Mouse (Mus musculus): ENCODE data around the gene Cped1.

Gene Cped1

GRCm38 (mm10) chr6:22000881-22001280 lies 15.2 kb downstream of the Cped1 start:
- DNase-seq = no peak

GRCm38 (mm10) chr6:22001284-22001916 lies 15.7 kb downstream of the Cped1 start:
- peak; percentile 69 for DNase-seq

GRCm38 (mm10) chr6:22002521-22003199 lies 16.9 kb downstream of the Cped1 start:
- peak; percentile 44 for DNase-seq

- DNase-seq = peak; percentile 72
These were observed 17.5 kb downstream of the Cped1 start for GRCm38 (mm10) chr6:22003200-22003587.

GRCm38 (mm10) chr6:22003959-22004543 lies 18.3 kb downstream of the Cped1 start:
- DNase-seq = no peak

DNA sequence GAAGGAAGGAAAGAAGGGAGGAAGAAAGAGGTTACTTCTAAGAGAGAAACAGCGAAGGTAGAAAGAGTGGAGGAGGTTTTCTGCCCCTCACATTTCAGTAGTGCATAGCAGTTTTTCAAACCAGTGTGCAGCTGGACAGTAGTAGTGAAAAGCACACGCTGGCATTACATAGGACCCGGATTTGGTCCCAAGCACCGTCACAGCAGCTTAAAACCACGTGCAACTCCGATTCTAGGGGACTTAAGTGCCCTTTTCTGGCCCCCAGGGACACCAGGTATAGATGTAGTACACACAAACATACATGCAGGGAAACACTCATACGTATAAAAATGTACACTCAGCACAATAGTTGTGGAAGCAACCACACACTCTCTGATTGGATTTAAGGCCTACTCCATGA lies 22.6 kb downstream of the Cped1 start:
- DNase-seq = no peak

DNA sequence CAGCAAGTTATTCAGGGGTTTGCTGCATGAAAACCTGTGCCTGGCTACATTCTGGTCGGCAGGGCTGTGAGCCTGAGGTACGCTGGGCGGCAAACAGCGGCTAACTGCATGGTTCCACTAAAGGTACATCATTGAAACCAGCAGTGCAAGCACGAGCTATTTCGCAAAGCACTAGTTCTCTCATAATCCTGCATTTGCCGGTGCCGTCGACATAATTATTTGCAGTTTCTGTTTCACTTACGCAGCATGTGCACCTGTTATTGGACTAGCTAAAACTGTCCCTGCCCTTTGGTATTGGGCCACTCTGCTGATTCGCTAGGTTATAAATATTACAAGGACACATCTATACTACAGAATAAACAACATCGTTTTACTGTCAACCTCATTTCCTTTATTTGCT lies 24.5 kb downstream of the Cped1 start:
- DNase-seq = no peak

DNA sequence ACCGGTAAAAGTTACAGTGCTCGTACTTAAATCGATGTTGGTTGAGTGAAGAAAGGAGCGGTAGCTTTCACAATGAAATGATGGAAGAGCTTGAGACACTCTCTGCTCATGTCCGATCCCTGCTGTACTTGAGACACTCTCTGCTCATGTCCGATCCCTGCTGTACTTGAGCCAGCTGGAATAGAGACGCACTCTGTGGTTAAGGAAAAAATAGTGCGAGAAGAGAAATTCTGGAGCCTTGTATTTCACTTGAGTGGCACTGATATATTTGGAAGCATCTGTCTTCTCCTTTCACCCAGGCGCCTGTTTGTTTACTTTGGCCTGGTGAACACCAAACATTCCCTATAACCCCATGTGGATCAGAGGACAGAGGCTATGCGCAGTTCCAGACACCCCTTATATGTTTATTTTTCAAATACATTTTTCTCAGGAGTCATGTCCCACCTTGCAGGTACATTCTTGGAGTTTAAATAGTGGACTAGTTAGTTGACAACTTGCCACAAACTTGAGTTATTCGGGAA lies 25.1 kb downstream of the Cped1 start:
- no peak for DNase-seq

DNA sequence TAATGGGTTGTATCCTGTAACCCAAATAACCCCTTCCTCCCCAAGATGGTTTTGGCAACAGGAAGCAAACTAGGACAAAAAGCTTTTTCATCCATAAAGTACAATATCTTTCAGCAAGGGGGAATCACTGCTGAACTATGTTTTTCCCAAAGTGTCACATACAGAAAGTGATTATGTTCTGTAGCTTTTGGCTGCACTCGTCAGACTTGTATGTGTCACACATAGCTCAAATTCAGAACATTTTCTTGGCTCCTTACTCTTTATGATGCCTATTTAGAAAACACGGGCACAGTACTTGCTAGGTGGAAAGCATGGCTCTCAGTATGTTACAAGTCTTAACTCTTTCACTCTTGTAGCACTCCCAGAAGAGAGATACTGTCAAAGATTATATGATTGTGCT lies 25.8 kb downstream of the Cped1 start:
- no peak for DNase-seq

DNA sequence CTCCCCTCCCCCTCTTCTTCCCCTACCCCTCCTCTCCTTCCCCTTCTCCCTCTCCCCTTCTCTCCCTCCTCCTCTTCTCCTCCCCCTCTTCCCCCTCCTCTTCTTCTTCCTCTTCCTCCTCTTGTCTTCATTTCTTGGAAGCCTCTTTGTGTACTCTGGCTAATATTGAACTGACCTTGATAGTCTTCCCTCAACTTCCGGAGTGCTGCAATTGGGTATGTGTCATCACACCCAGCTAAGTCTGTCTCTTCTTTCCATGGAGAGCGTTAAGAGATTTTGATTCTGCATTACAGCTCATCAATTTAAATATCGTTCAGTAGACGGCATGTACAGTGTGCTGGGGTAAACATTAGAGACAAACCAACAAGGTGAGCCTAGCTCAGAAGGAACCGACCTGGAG lies 26.4 kb downstream of the Cped1 start:
- DNase-seq = no peak

DNA sequence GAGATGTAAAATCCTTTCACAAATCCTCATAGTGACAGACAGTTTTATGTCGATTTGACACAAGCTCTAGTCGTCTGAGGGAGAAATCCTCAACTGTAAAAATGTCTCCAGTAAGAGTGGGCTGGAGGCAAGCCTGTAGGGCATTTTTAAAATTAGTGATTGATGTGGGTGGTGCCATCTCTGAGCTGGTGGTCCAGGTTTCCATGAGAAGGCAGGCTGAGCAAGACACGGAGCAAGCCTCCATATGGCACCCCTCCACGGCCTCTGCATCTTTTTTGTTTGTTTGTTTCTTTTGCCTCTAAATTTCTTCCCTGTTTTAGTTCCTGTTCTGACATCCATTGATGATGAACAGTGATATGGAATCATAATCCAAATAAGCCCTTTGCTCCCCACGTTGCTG lies 26.8 kb downstream of the Cped1 start:
- no peak for DNase-seq

DNA sequence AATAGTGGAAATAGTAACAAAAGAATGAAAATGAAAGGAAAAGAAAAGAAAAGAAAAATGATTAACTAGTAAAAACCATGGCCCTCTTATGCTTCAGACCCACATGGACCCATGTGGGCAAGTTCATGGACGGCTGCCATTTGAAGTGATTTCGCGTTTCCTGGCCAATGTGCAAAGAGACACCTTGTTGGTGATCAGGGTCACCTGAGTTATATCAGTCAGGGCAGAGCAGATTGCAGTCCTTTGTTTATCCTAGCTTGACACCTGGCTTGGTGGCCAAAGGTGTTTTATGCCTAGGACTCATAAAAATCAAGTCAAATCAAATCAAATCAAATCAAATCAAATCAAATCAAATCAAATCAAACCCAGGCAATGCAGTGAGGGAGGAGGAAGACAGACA lies 27.7 kb downstream of the Cped1 start:
- DNase-seq = no peak

DNA sequence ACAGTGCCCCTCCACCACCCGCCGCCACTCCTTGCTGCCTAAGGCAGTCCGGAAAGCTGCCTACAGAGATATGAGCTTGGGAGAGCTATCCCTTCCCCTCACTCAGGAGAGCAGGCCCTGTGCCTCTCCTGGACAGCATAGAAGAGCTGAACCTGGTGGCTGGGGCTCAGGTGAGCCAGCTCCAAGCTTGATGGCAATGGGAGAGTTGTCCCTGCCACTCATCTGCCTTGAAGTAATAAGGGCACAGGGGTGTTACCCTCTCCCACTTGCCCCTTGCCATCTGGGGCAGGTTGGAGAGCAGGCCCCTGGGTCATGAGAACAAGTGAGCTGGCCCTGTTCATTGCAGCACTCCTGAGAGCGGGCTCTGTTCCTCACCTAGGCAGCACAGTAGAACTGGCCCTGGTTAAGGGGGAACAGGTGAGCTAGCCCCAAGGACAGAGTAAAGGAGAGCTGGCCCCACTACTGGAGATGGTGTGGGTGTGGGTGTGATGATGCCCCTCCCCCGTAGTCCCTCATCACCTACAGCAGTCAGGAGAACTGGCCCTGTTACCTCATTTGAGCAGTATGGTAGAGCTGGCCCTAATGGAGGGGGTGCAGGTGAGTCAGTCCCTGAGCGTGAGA lies 28.7 kb downstream of the Cped1 start:
- DNase-seq = no peak

DNA sequence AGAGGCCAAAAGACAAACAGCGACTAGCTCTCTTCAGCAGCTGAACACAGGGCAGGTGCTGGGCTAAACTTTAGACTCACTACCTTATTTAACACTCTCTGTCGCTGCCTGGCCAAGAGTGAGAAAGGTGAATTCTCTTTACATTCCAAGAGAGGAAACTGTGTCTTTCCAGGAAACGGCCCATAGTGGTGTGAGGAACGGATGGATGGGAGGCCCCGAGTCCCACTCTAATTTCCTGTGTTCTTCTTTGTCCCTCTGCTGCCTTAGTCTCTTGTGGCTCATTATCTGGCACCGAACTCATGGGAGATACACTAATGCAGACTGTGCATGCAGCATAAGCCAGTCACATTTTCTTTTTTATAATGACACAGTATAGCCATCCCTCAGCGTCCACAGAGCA lies 31.9 kb downstream of the Cped1 start:
- DNase-seq = no peak

DNA sequence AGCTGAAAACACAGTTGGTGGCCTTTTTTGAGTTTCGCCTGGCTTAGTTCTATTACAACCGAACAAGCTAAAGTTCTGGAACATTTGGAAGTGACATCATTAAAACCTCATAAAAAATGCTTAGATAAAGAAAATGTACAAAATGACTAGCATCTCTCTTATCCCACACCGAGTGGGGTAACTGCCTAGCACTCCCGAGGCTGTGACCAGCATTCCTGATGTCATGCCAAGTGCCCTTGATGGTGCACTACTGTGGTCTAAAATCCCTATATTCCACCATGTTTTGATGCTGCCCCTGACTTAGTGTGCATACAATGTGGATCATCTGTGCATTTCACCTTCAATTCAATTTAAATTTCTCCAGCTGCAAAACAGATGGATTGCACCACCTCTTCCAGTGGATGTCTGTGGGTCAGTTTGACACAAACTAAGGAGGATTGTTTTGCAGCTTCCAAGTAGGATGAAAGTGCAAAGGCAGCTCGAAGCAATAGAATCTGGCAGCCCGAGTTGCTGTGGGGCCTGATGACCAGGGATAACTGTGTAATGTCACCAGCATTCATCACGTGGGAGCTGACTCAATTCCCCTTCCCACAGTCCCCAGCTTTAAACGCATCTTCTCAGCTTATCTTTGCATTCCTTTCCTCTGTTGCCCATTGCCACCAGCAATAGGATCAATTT lies 33.2 kb downstream of the Cped1 start:
- DNase-seq = no peak

DNA sequence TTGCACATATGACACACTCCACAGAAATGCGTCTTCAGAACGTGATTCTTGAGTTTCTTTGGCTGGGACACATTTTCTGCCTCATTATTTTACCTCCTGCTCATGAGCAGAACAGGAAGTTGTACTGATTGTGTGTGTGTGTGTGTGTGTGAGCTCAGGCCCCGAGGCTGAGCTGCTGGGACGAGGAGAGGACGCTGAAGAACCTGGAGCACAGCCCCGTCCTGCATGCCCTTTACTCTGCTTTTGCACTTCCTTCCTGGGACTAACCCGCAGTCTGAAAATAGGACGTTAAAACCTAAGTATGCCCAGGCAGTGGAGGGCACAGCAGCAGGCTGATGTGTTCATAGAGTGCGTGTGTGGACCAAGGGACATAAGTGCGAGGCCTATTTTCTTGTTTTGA lies 33.9 kb downstream of the Cped1 start:
- peak; percentile 44 for DNase-seq

- DNase-seq = no peak
These were observed 35.0 kb downstream of the Cped1 start for GRCm38 (mm10) chr6:22020696-22021095.

- no peak for DNase-seq
These were observed 35.6 kb downstream of the Cped1 start for GRCm38 (mm10) chr6:22021315-22021714.

- no peak for DNase-seq
These were observed 38.5 kb downstream of the Cped1 start for GRCm38 (mm10) chr6:22024168-22024567.

DNA sequence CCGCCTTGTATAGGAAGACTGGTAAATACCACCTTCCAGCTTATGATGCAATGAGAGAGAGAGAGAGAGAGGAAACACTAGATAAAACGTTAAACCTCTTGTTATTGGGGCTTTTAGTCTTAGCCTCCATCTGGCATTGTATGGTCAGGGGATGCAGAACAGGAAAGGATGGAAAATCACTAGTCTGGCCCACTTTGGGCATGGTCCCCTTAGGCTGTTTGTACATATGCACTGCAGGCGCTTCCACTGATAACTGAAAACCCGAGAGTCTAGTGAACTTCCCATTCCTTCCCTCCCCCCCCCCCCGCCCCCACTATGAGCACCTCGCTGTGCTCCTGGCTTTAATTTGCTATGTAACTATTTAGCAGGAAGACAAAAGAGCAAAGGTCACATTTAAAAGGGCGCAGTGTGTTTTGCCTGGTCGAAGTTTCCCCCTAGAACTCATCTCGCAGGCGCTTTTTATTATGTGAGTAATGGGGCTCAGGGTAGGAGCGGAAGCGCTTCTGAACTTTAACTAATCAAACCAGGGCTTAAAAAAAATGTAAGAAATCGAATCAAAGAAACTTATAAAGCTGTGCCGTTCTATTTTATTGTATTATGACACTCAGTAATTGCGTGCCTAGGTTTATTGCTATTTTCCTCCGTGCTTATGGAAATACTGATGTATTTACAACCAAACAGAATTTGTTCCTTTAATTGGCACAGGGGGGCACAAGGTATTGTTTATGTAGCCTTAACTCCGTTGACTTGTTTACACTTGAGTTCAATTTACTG lies 40.1 kb downstream of the Cped1 start:
- DNase-seq = peak; percentile 28

- DNase-seq = no peak
These were observed 40.6 kb downstream of the Cped1 start for GRCm38 (mm10) chr6:22026358-22026673.

DNA sequence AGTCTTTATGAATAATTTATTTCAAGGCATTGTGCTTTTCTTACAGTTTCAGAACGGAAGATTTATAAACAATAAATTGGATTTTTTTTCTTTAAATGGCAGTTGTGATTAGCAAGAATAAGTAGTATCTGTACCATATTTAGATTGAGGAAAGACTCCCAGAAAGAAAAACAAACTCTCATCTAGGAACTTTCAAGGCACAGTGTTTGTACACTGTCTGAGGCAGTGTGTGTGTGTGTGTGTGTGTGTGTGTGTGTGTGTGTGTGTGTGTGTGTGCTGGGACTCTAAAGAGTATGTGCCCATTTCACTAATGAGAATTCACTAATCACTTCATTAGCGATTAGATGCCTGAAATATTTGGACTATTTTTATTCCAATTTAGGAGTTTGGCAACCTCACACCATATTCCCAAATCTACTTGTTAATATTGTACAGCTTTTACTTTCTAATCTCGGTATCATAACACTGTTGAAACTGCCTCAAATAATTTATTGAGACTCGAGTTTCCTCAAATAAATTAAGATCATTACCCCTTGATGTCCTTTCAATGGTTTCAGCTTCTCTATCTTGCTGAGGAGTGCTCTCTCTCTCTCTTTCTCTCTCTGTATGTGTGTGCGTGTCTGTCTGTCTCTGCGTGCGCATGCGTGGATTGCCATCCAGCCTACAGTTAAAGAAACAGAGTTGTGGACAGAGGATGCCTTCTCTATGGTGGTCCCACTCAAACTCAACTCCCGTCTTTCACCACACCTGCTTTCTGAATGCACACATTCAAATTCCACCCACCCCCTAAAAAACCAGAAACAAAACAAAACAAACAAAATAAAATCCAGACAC lies 41.3 kb downstream of the Cped1 start:
- no peak for DNase-seq
